Mouse (Mus musculus): Measurements from ENCODE around the gene Gm10234. TPM values are rescaled to one million over a fixed set of nuclear protein-coding genes. Genes with fewer than 3 reads are reported as not detected.

The Gm10234 gene
- not detected for total RNA-seq (2021)
- long read RNA-seq, experiment 1: 0 reads
- long read RNA-seq, experiment 2: 0 reads

DNA sequence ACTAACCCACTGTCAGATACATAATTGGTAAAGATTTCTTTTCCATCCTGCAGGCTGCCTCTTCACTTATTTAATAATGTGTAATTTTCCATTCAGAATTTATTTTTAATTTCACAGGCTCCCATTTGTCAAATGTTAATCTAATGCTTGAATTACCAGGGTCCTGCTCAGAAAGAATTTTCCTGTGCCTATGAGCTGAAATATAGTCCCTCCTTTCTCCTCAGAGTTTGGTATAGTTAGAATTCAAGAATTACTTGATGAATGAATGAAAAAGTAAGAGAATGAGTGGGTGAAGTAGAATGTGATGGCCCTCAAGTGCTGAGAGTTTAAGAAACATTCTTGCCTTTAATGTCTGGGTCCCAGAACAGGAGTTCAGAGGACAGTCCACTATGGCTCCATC, at the start of gene Gm10234:
Gm10234 (plus strand) TSS at position 301 of the 400 bp plus-strand sequence.
- Histone ChIP-seq H3K27ac (no peak within 1 kb of the TSS), H3K4me3 (no peak within 1 kb of the TSS)
- TF ChIP-seq CTCF (IDR thresholded peaks at IDR 0.05): no peak
- no peak for DNase-seq
- intact Hi-C loops (cut with DNase I): no loop called here

DNA sequence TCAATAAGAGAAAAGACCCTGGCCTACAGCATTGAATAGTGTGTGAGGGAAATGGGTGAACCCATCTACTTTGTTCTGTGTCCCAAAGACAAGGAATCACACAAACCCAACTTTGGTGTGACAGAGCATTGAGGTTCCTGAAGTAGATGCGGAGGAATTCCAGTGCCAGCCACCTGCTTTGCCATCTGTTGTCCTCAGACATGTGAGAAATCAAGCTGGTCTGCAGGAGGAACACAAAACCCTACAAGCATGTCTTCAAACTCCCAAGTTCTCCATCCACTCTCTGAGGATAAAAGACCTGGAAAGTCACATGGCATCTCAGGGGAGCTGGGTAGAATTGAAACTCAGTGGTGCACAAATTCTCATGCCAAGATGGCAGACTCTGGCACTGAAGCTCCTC, 44.3 kb upstream of the Gm10234 start:
- no peak overlapping the region for H3K27ac ChIP-seq
- H3K4me3 ChIP-seq: no peak overlapping the region
- intact Hi-C loops (cut with DNase I): no loop called here
- no peak for TF ChIP-seq CTCF (IDR thresholded peaks at IDR 0.05)
- no peak for DNase-seq

DNA sequence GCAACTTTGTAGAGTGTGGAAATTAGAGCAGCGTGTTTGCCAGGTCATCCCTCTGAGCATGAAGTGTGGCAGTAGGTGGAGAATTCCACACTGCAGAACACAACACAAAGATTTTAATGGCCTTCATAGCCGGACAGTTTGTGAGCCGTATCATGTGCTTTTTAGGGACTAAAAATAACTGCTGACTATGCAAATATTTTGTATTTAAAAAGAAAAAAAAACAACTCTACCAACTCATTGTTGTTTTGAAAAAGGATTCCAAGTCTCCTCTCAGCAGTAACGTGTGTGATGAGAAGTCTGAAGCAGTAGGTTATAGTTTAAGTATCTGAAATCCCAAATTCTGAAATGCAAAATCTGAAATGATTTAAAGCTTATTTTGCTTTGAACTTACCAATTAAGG, 25.9 kb upstream of the Gm10234 start:
- no peak overlapping the region for H3K4me3 ChIP-seq
- no peak for DNase-seq
- no peak overlapping the region for H3K27ac ChIP-seq
- intact Hi-C loops (cut with DNase I): no loop called here
- TF ChIP-seq CTCF (IDR thresholded peaks at IDR 0.05): no peak

DNA sequence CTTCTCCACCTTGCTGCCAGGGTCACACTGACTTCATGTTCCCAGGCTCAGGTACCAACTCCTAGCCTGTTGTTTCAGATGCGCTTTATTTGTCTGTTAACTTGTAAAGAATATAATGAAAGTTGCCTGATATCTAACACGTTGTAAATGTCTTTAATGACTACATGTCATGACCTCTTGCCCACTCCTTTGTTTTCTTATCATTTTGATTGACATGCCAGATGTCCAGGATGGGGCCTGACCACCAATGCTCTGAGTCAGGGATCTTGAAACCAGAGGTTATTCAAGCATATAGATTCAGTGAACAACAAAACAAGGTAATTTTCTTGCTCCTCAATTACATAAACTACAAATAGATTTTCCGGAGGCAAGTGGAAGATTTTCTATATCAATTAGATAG, 23.5 kb upstream of the Gm10234 start:
- Histone ChIP-seq H3K4me3 (no peak overlapping the region), H3K27ac (no peak overlapping the region)
- intact Hi-C loops (cut with DNase I): no loop called here
- no peak for DNase-seq
- no peak for TF ChIP-seq CTCF (IDR thresholded peaks at IDR 0.05)

DNA sequence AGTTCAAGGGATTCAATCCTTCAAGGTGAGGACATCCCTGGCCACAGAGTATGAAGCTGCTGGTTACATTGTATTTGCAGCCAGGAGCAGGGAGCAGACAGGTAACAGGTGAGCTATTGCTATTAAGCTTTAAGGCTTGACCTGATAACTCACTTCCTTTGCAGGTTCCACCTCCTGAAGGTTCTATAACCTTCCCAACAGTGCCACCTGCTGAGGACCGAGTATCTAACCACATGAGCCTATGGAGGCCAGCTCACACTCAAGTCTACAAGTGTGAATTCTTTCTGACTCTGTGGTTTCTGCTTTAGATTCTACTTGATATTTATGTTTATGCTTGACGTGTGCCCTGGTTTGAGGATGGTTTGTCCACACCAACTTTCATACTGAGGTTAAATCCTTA, 21.3 kb upstream of the Gm10234 start:
- no peak overlapping the region for H3K27ac ChIP-seq
- no peak for DNase-seq
- H3K4me3 ChIP-seq: no peak overlapping the region
- TF ChIP-seq CTCF (IDR thresholded peaks at IDR 0.05): no peak
- intact Hi-C loops (cut with DNase I): no loop called here

DNA sequence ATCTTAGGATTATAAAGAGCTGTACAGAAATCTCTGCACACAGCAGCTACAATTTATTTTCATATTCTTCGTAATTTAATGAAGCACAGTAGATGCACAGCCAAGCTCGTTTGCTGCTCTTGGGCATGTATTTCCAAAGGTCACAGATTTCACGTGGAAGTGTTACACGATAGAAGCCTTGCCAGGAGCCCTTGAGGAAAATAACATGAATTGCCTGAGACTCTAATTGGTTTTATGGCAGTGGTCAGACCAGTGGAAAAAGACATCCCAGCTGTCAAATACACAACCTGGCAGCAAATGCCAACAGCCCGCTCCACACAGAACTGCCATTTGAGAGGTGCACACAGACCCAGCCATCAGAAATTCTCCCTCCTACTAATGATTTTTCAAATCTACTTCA, 9.3 kb downstream of the Gm10234 start:
- TF ChIP-seq CTCF (IDR thresholded peaks at IDR 0.05): no peak
- Histone ChIP-seq H3K27ac (no peak overlapping the region), H3K4me3 (no peak overlapping the region)
- intact Hi-C loops (cut with DNase I): no loop called here
- DNase-seq: no peak

DNA sequence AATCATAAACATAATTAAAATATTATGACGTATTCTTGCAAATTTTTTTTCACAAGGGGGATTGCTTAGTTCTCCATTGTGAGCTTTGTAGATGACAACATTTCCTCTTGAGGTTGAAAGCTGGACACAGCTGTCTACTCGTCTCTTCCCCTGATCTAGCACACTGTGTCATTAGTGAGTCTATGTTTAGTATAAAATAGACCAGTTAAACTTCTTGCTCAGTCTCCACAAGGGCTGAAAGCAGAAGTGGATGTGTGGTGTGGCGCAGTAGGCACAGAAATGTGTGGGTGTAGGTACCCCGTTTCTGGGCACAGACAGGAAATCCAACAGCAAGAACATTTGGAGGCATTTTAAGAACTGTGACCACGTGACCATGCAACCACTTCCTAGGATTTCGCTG, 12.9 kb downstream of the Gm10234 start:
- no peak for TF ChIP-seq CTCF (IDR thresholded peaks at IDR 0.05)
- no peak for DNase-seq
- intact Hi-C loops (cut with DNase I): no loop called here
- H3K4me3 ChIP-seq: no peak overlapping the region
- no peak overlapping the region for H3K27ac ChIP-seq

DNA sequence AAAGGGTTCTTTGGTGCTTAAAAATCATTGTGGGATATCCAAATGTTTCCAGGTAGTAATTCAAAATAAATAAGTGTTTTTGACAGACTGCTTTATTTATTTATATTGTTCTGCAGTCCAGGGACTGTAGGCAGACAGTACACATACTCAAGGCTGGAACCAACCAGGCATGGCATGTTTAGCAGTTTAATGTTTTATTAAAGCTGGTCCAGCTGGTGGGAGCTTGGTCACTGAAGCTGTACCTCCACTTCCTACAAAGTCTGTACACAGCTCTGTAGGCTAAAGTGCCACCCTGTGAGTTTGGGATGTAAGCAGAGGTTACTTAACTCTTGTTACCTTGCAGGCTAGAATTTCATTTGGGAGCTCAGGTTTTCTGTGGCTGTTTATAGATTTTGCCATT, 27.5 kb downstream of the Gm10234 start:
- Histone ChIP-seq H3K27ac (no peak overlapping the region), H3K4me3 (no peak overlapping the region)
- no peak for DNase-seq
- intact Hi-C loops (cut with DNase I): no loop called here
- TF ChIP-seq CTCF (IDR thresholded peaks at IDR 0.05): no peak

DNA sequence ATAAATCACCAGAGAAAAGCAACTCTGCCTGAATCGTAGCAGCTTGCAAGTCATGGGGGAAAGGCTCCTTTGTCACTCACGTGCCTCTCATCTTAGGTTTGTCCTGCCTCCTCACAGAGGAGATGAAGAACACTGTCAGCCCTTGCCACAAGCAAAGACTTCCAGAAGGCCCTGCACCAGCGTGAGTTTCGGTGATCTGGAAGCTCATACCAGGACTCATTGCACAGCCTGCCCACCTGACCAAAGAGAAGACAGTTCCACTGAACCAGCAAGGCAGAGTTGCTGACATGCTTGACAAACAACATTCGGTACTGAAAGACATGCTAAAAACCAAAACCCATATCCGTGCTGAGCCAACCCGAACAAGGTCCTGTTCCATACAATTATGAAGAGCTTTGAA, 31.1 kb downstream of the Gm10234 start:
- no peak for DNase-seq
- Histone ChIP-seq H3K4me3 (no peak overlapping the region), H3K27ac (no peak overlapping the region)
- intact Hi-C loops (cut with DNase I): no loop called here
- TF ChIP-seq CTCF (IDR thresholded peaks at IDR 0.05): no peak

DNA sequence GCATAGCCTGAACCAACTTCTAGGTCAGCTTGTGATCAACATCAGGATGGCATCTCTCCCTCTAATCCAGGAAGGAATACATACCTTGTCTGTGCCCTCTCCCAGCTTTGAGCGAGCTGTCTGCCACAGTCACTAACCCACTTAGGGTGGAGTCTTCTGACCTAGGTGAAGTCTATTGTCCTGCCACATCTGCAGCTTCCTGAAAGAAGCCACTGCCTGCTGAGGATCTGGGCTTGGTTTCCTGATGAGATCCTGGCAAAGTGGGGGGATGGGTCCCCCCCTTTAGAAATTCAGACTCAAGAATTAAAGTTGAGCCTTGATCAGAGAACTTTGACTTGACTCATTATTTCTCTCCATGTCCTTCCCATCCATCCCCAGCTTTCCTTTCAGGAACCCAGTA, 32.0 kb downstream of the Gm10234 start:
- DNase-seq: no peak
- H3K4me3 ChIP-seq: no peak overlapping the region
- no peak for TF ChIP-seq CTCF (IDR thresholded peaks at IDR 0.05)
- H3K27ac ChIP-seq: no peak overlapping the region
- intact Hi-C loops (cut with DNase I): no loop called here

DNA sequence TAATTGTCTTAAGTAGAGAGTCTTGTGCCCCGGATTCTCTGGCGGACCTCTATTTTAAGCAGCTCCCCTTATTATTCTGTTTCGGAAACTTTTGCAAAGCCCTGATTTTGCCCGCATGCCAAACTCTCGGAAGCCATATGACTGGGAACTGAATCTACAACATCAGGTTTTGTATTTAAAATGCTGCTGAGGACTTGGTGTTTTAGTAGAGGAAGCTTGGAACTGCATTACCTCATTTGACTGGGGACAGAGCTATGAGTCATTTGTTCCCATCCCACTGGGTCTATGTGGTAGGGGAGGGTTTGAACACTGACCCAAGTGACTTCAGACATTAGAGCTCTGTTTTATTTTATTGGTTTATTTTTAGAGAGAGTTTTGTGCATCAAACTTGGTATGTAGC, 38.2 kb downstream of the Gm10234 start:
- H3K27ac ChIP-seq: no peak overlapping the region
- no peak overlapping the region for H3K4me3 ChIP-seq
- intact Hi-C loops (cut with DNase I): no loop called here
- no peak for TF ChIP-seq CTCF (IDR thresholded peaks at IDR 0.05)
- no peak for DNase-seq

DNA sequence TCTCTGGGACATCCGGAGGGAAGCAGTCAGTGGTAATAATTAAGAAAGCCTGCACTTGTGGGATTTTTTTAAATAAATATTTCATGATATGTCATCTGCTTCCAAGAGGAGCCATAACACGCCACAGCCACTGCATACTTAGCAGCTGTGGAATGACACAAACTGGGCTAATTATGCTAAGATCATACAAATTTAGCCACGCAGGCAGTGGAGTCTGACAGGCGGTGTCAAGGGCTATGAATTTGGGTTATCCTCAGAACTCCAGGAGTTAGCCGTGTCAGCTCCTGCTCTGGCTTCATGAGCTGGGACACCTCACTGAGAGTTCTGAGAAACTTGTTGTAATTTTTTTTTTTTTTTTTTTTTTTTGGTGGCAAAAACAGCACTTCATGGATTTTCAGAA, 40.8 kb downstream of the Gm10234 start:
- DNase-seq: no peak
- Histone ChIP-seq H3K27ac (no peak overlapping the region), H3K4me3 (no peak overlapping the region)
- no peak for TF ChIP-seq CTCF (IDR thresholded peaks at IDR 0.05)
- intact Hi-C loops (cut with DNase I): no loop called here

DNA sequence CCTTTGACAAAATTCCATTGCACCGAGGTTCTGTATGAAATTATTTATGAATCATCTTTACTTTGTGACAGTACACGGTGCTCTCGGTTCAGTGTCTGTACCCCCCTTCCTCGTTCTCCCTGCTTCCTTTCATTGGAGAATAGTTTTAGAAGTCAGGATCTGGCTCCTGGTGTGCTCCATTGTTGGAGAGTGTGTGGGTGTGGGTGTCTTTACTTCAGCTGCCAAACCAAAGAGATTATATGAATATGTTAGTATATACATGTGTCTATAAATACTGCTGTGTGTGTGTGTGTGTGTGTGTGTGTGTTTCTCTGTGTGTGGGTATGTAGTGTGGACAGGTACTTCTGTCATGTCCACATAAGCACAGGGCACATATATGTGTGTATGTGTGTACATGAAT, 49.9 kb downstream of the Gm10234 start:
- DNase-seq: no peak
- Histone ChIP-seq H3K27ac (no peak overlapping the region), H3K4me3 (no peak overlapping the region)
- intact Hi-C loops (cut with DNase I): no loop called here
- no peak for TF ChIP-seq CTCF (IDR thresholded peaks at IDR 0.05)

Other genes starting within 250 kb of the Gm10234 start
- gene Kbtbd8, start 204.9 kb upstream of the Gm10234 start, total RNA-seq (2021): 1 to 10 TPM; 4.5 to 4.7 TPM

All from gastrocnemius, adult 2 months (tissue).